Mouse (Mus musculus) stomach, postnatal 0 days (tissue): Measurements from ENCODE around the gene Mmp9. TPM values are rescaled to one million over a fixed set of nuclear protein-coding genes. Genes with fewer than 3 reads are reported as not detected.
A peak's percentile ranks its signal among the peaks of the same experiment; 100 is the strongest.

Source experiments
- ATAC-seq: fragments of 200-750 bp; cut with Nextera tagmentation; 2 replicates; pipeline ENCODE4 v1.8.0; 2017; ENCODE audit not compliant: low FRiP score, low TSS enrichment
- DNase-seq: peaks from one replicate; pipeline ENCODE4 v3.0.0-alpha.2; 2016; ENCODE audit warnings: low spot score
- H3K27ac ChIP-seq: fragments of 300-500 bp; sonication (generic); replicated peaks from 2 replicates; pipeline ENCODE4 v1.5.1; 2014; ENCODE audit warnings: mild to moderate bottlenecking, control low read depth
- H3K27me3 ChIP-seq: fragments of 300-500 bp; sonication (generic); 2 replicates; pipeline ENCODE4 v1.6.1; 2014; ENCODE audit warnings: low read length; ENCODE audit not compliant: control insufficient read depth, insufficient read depth
- H3K36me3 ChIP-seq: fragments of 300-500 bp; sonication (generic); 2 replicates; pipeline ENCODE4 v1.6.1; 2014; ENCODE audit warnings: low read length, mixed read lengths; ENCODE audit not compliant: control insufficient read depth, insufficient read depth
- H3K4me1 ChIP-seq: fragments of 300-500 bp; sonication (generic); replicated peaks from 2 replicates; pipeline ENCODE4 v1.6.1; 2014; ENCODE audit warnings: antibody characterized with exemption; ENCODE audit not compliant: control insufficient read depth, insufficient read depth
- H3K4me2 ChIP-seq: fragments of 300-500 bp; sonication (generic); replicated peaks from 2 replicates; pipeline ENCODE4 v1.6.1; 2014; ENCODE audit warnings: low read depth, mild to moderate bottlenecking, control low read depth, moderate library complexity
- H3K4me3 ChIP-seq: fragments of 300-500 bp; sonication (generic); 2 replicates; pipeline ENCODE4 v1.5.1; 2014; ENCODE audit warnings: low read depth, low read length, control low read depth
- H3K9ac ChIP-seq: fragments of 300-500 bp; sonication (generic); 2 replicates; pipeline ENCODE4 v1.6.1; 2014; ENCODE audit warnings: mild to moderate bottlenecking, low read length, control low read depth, mixed read lengths
- H3K9me3 ChIP-seq: fragments of 300-500 bp; sonication (generic); 2 replicates; pipeline ENCODE4 v1.6.1; 2016; ENCODE audit warnings: low read length; ENCODE audit not compliant: control insufficient read depth
- CTCF ChIP-seq: IDR thresholded peaks from 2 replicates; pipeline ENCODE4 v1.5.1; 2016; ENCODE audit warnings: antibody characterized with exemption, low read depth, mild to moderate bottlenecking, moderate library complexity
- EP300 ChIP-seq: optimal IDR thresholded peaks from 2 replicates; pipeline ENCODE3; 2016; ENCODE audit warnings: antibody characterized with exemption
- WGBS: fragments of 180-500 bp; shearing (Covaris S2); extraction: QIAGEN DNeasy Blood & Tissue Kit; methylation state at CpG from one replicate; pipeline ENCODE4 v1.1.7; 2014; 5-methylcytosine and 5-hydroxymethylcytosine counted together
- polyA plus RNA-seq: library from polyadenylated mRNA; unstranded; fragments of >200 nt; fragmentation: Nextera tagmentation; extraction: Ambion mirVana; gene quantifications from 2 replicates; pipeline ENCODE4 v1.2.1, GENCODE M21; 2015

Mmp9 gene
- polyA plus RNA-seq, 1 experiment from 2014 or later: 0.87 TPM

GRCm38 (mm10) chr2:164916820-164917219 lies 23.8 kb upstream of the Mmp9 start:
- TF ChIP-seq EP300 (no peak), CTCF (0 out of 2 replicates have a peak, but pooled peaks have one; percentile 2)
- no peaks in the 10 kb centered on the region for H3K27me3 ChIP-seq

GRCm38 (mm10) chr2:164917371-164917770 lies 23.2 kb upstream of the Mmp9 start:
- H3K4me2 ChIP-seq: no peak overlapping the region

More at GRCm38 (mm10) chr2:164916820-164917219, 23.8 kb upstream of the Mmp9 start:
- WGBS: 71% methylated on average over 5 of the region's 5 CpGs
- H3K4me1 ChIP-seq: no peaks in the 10 kb centered on the region
- no peak overlapping the region for H3K9ac ChIP-seq
- H3K27ac ChIP-seq: no peak overlapping the region
- H3K4me3 ChIP-seq: no peak overlapping the region
- no peak for DNase-seq
- no peak overlapping the region for H3K4me2 ChIP-seq
- no peaks in the 10 kb centered on the region for H3K36me3 ChIP-seq
- H3K9me3 ChIP-seq: no peaks in the 10 kb centered on the region
- no peak for ATAC-seq

GRCm38 (mm10) chr2:164918325-164918724 lies 22.3 kb upstream of the Mmp9 start:
- Histone ChIP-seq H3K4me1 (no peaks in the 10 kb centered on the region), H3K9ac (no peak overlapping the region), H3K27me3 (no peaks in the 10 kb centered on the region), H3K9me3 (no peaks in the 10 kb centered on the region), H3K27ac (no peak overlapping the region), H3K36me3 (no peaks in the 10 kb centered on the region), H3K4me3 (no peak overlapping the region), H3K4me2 (no peak overlapping the region)
- WGBS: 71% methylated on average over 4 of the region's 5 CpGs
- peak; percentile 36 for DNase-seq
- ATAC-seq: no peak
- TF ChIP-seq EP300 (no peak), CTCF (peak; percentile 64)

More at GRCm38 (mm10) chr2:164917371-164917770, 23.2 kb upstream of the Mmp9 start:
- Histone ChIP-seq H3K36me3 (no peaks in the 10 kb centered on the region), H3K27me3 (no peaks in the 10 kb centered on the region), H3K9ac (no peak overlapping the region), H3K4me3 (no peak overlapping the region), H3K27ac (no peak overlapping the region), H3K9me3 (no peaks in the 10 kb centered on the region), H3K4me1 (no peaks in the 10 kb centered on the region)
- no peak for ATAC-seq
- DNase-seq: no peak
- TF ChIP-seq EP300 (no peak), CTCF (no peak)
- 59% methylated on average over 10 of the region's 10 CpGs for WGBS

GRCm38 (mm10) chr2:164921984-164922383 lies 18.6 kb upstream of the Mmp9 start:
- 60% methylated on average over 7 of the region's 7 CpGs for WGBS
- H3K27ac ChIP-seq: no peak overlapping the region
- no peak overlapping the region for H3K4me3 ChIP-seq
- DNase-seq: no peak
- H3K36me3 ChIP-seq: no peaks in the 10 kb centered on the region
- no peak for ATAC-seq
- no peak overlapping the region for H3K4me2 ChIP-seq
- no peaks in the 10 kb centered on the region for H3K27me3 ChIP-seq
- no peaks in the 10 kb centered on the region for H3K4me1 ChIP-seq
- no peak overlapping the region for H3K9ac ChIP-seq
- TF ChIP-seq EP300 (no peak), CTCF (no peak)
- H3K9me3 ChIP-seq: no peaks in the 10 kb centered on the region

- TF ChIP-seq EP300: no peak
- no peak for TF ChIP-seq CTCF
- Histone ChIP-seq H3K27me3 (no peaks in the 10 kb centered on the region), H3K27ac (no peak overlapping the region), H3K4me3 (no peak overlapping the region), H3K9ac (no peak overlapping the region), H3K4me1 (no peaks in the 10 kb centered on the region), H3K9me3 (no peaks in the 10 kb centered on the region), H3K36me3 (no peaks in the 10 kb centered on the region), H3K4me2 (no peak overlapping the region)
- DNase-seq (no peak), ATAC-seq (no peak)
- 62% methylated on average over 4 of the region's 4 CpGs for WGBS
Measured at GRCm38 (mm10) chr2:164923291-164923690, 17.3 kb upstream of the Mmp9 start.

GRCm38 (mm10) chr2:164924100-164924857 lies 16.3 kb upstream of the Mmp9 start:
- DNase-seq (peak; percentile 88), ATAC-seq (peak; percentile 76)
- H3K4me3 ChIP-seq: no peak overlapping the region

More at GRCm38 (mm10) chr2:164924100-164924857, 16.3 kb upstream of the Mmp9 start:
- H3K27me3 ChIP-seq: no peaks in the 10 kb centered on the region
- 28% methylated on average over 11 of the region's 11 CpGs for WGBS
- H3K9ac ChIP-seq: no peak overlapping the region
- H3K9me3 ChIP-seq: no peaks in the 10 kb centered on the region
- no peak for TF ChIP-seq EP300
- peak; percentile 96 for TF ChIP-seq CTCF
- H3K4me2 ChIP-seq: no peak overlapping the region
- no peaks in the 10 kb centered on the region for H3K36me3 ChIP-seq
- H3K4me1 ChIP-seq: no peaks in the 10 kb centered on the region
- no peak overlapping the region for H3K27ac ChIP-seq
